Mouse (Mus musculus) G1E (cell line): ENCODE data around the gene Mbtd1.

Experiments used
- CTCF ChIP-seq: IDR thresholded peaks from 2 replicates; pipeline ENCODE4 v1.5.1; 2012; ENCODE audit warnings: low read depth, low read length, inconsistent platforms, mixed read lengths
- TAL1 ChIP-seq: conservative IDR thresholded peaks from 2 replicates; pipeline ENCODE4 v1.6.1; 2012; ENCODE audit warnings: low read depth, low read length, inconsistent platforms, mixed read lengths

DNA sequence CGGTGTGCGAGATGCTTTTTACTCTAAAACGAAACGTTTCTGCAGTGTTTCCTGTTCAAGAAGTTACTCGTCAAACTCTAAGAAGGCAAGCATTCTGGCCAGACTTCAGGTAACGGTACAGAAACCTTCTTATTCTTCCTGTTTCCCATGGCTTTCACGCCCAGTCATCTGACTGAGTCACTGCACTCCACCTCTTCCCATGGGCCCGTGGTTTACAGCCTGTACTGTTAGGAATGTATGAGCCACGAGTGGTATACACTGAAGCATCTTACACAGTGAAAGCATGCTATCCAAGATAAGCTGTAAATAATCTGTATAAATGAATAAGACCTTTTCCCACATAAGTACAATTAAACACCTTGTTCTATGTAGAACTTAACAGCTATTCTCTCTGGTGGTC, 23.2 kb downstream of the Mbtd1 start:
- TF ChIP-seq TAL1, result no peak
- no peak for TF ChIP-seq CTCF
